Mouse (Mus musculus) limb, embryonic 10.5 days (tissue): ENCODE measurements around the gene Plin3. TPM values are rescaled to one million over a fixed set of nuclear protein-coding genes. Genes with fewer than 3 reads are reported as not detected.

Experiments used
- DNase-seq: peaks from one replicate; pipeline ENCODE4 v3.0.0-alpha.2; 2017; ENCODE audit warnings: low spot score
- H3K27ac ChIP-seq: fragments of 300-500 bp; sonication (generic); 2 replicates; pipeline ENCODE4 v1.5.1; 2016; ENCODE audit warnings: mild to moderate bottlenecking
- H3K27me3 ChIP-seq: fragments of 300-500 bp; sonication (generic); 2 replicates; pipeline ENCODE4 v1.6.1; 2016; ENCODE audit warnings: low read depth, mild to moderate bottlenecking; ENCODE audit not compliant: poor library complexity, severe bottlenecking
- H3K36me3 ChIP-seq: fragments of 300-500 bp; sonication (generic); 2 replicates; pipeline ENCODE4 v1.6.1; 2016; ENCODE audit warnings: mild to moderate bottlenecking, moderate library complexity
- H3K4me1 ChIP-seq: fragments of 300-500 bp; sonication (generic); 2 replicates; pipeline ENCODE4 v1.6.1; 2016
- H3K4me3 ChIP-seq: fragments of 300-500 bp; sonication (generic); 2 replicates; pipeline ENCODE4 v1.5.1; 2016; ENCODE audit warnings: mild to moderate bottlenecking, moderate library complexity
- H3K9me3 ChIP-seq: fragments of 300-500 bp; sonication (generic); replicated peaks from 2 replicates; pipeline ENCODE4 v1.6.1; 2016; ENCODE audit warnings: mild to moderate bottlenecking
- WGBS: fragments of 180-500 bp; shearing (Covaris S2); methylation state at CpG from one replicate; pipeline ENCODE4 v1.1.7; 2016; 5-methylcytosine and 5-hydroxymethylcytosine counted together
- polyA plus RNA-seq: library from polyadenylated mRNA; unstranded; fragments of >200 nt; fragmentation: Nextera tagmentation; extraction: Ambion mirVana; gene quantifications from 2 replicates; pipeline ENCODE4 v1.2.1, GENCODE M21; 2016

Gene Plin3
- 78.2 and 89.7 TPM in 2 replicates for polyA plus RNA-seq

DNA sequence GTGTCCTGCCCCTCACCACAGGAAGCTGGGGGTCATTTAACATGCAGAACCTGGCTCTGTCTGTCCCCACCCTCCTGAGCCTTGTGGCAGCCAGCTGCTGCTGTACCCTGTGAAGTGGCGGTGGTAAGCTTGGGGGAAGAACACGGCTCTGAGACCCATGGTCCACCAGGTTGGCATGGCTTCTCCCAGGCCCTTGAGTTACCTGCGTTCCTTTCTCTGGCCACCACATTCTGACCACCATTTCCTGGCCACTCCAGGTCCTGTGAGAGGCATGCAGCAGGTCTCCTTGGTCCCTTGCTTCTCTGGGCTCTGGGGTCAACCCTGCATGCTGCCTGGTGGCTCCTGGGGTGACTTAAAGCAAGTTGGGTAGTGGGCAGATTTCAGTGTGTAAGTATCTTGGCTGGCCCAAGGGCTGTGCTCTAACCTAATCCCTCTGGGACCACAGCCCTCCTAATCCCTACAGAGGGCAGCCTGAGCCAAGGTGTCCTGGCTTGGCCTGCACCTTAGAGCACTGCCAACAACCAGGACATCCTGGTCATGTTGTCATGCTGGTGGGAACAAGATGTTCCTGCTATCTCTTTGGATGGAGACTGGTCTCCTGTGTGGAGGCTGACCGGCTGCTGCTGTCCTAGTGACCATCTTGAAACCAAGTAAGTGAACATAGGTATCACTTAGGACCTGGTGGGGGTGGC is at the start of gene Plin3:
Gene Plin3 (minus strand): TSS at position 343 of the 692 bp plus-strand sequence.
- no peak for DNase-seq
- Histone ChIP-seq H3K4me1 (peaks cover 50% of the 10 kb centered on the region), H3K9me3 (no peaks in the 10 kb centered on the region), H3K36me3 (peaks cover 2% of the 10 kb centered on the region; the same call in 1 of the 2 replicates), H3K4me3 (no peak within 1 kb of the TSS), H3K27ac (peak within 1 kb of the TSS; percentile 89), H3K27me3 (no peaks in the 10 kb centered on the region)
- WGBS, result 93% methylated on average over 4 of the region's 4 CpGs

- H3K4me1 ChIP-seq, result peaks cover 6% of the 10 kb centered on the region
- H3K36me3 ChIP-seq, result peaks cover 11% of the 10 kb centered on the region; the same call in 1 of the 2 replicates
- no peaks in the 10 kb centered on the region for H3K27me3 ChIP-seq
- no peak overlapping the region for H3K27ac ChIP-seq
- H3K9me3 ChIP-seq, result no peaks in the 10 kb centered on the region
- no peak for DNase-seq
- no peak overlapping the region for H3K4me3 ChIP-seq
These were observed 48.0 kb upstream of the Plin3 start for GRCm38 (mm10) chr17:56340717-56341116.

DNA sequence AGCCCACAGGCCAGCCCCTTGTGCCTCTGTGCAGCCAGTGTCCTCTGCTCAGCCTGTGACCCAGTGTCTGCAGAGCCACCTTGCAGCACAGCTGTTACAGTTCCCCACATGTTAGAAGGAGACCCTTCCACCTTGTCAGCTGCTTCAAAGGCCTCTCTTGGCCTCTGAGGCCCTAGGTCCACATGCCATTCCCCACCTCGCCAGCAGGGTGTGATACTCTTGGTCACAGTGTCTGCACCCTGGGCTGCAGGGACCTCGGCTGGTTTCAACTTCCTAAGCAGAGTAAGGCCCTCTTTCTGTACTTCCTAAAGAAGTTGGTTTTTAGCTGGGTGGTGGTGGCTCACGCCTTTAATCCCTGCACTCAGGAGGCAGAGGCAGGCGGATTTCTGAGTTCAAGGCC is 46.2 kb upstream of the Plin3 start:
- WGBS, result 60% methylated on average over 4 of the region's 4 CpGs
- peak; percentile 51 for DNase-seq

GRCm38 (mm10) chr17:56337791-56338190 is 45.1 kb upstream of the Plin3 start:
- peaks cover 6% of the 10 kb centered on the region for H3K4me1 ChIP-seq
- peaks cover 8% of the 10 kb centered on the region; the same call in 1 of the 2 replicates for H3K36me3 ChIP-seq
- DNase-seq, result no peak
- no peaks in the 10 kb centered on the region for H3K27me3 ChIP-seq
- H3K9me3 ChIP-seq, result no peaks in the 10 kb centered on the region
- H3K4me3 ChIP-seq, result no peak overlapping the region
- H3K27ac ChIP-seq, result no peak overlapping the region
- 95% methylated on average over 6 of the region's 6 CpGs for WGBS

More for the DNA sequence above, 46.2 kb upstream of the Plin3 start:
- Histone ChIP-seq H3K4me1 (peaks cover 6% of the 10 kb centered on the region), H3K9me3 (no peaks in the 10 kb centered on the region), H3K27me3 (no peaks in the 10 kb centered on the region), H3K4me3 (no peak overlapping the region), H3K36me3 (peaks cover 8% of the 10 kb centered on the region; the same call in 1 of the 2 replicates), H3K27ac (no peak overlapping the region)

DNA sequence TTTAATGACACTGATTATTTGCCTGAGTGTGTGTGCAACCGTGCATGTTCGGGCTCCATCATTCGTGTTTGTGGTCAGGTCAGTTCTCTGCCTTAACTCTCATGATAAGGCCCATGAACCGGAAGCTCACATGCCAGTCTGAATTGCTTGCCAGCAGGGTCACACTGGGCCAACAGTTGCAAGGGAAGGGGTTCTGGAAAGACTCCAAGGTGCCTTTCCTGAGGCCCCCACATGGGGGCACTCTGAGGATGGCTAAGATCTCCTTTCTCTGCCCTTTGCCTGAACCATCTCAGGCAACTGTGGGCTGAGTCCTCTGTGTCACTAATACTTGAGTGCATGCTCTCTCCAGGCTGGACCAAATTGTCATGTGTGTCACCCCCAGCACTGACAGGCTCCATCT is 44.5 kb upstream of the Plin3 start:
- peaks cover 8% of the 10 kb centered on the region; the same call in 1 of the 2 replicates for H3K36me3 ChIP-seq

GRCm38 (mm10) chr17:56332987-56333386 is 40.3 kb upstream of the Plin3 start:
- WGBS, result 37% methylated on average over 8 of the region's 8 CpGs
- no peak overlapping the region for H3K4me3 ChIP-seq
- H3K9me3 ChIP-seq, result no peaks in the 10 kb centered on the region
- no peak overlapping the region for H3K27ac ChIP-seq
- no peak for DNase-seq
- peaks cover 16% of the 10 kb centered on the region for H3K4me1 ChIP-seq
- H3K36me3 ChIP-seq, result peaks cover 8% of the 10 kb centered on the region; the same call in 1 of the 2 replicates
- H3K27me3 ChIP-seq, result no peaks in the 10 kb centered on the region

More for the DNA sequence above, 44.5 kb upstream of the Plin3 start:
- WGBS, result 67% methylated on average over 4 of the region's 4 CpGs
- Histone ChIP-seq H3K27me3 (no peaks in the 10 kb centered on the region), H3K4me1 (peaks cover 6% of the 10 kb centered on the region), H3K27ac (no peak overlapping the region), H3K4me3 (no peak overlapping the region), H3K9me3 (no peaks in the 10 kb centered on the region)
- DNase-seq, result peak; percentile 46

GRCm38 (mm10) chr17:56331256-56331655 is 38.6 kb upstream of the Plin3 start:
- Histone ChIP-seq H3K27ac (no peak overlapping the region), H3K9me3 (no peaks in the 10 kb centered on the region), H3K4me1 (peaks cover 28% of the 10 kb centered on the region), H3K36me3 (peaks cover 8% of the 10 kb centered on the region; the same call in 1 of the 2 replicates), H3K27me3 (no peaks in the 10 kb centered on the region), H3K4me3 (no peak overlapping the region)
- no peak for DNase-seq

DNA sequence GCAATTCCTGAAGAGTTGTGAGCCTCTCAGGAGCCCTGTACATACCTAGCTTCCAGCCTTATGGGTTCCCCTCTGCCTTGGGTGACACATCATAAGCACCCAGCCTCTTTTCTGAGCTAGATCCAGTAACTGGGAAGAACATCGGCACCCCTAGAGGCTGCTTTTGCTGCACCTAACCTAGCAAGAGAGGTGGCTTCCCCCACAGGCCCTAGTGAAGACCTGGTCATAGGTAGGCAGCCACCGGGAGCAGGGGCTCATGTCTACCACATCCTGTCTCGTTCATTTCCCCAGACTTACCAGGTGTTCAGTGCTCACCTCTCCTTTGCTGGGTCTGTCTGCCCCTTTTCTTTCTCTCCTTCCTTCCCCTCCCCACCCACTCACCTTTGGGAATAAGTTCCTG is 37.7 kb upstream of the Plin3 start:
- peaks cover 29% of the 10 kb centered on the region for H3K4me1 ChIP-seq
- peaks cover 4% of the 10 kb centered on the region; the same call in 1 of the 2 replicates for H3K36me3 ChIP-seq
- no peaks in the 10 kb centered on the region for H3K27me3 ChIP-seq
- no peak for DNase-seq
- H3K9me3 ChIP-seq, result no peaks in the 10 kb centered on the region
- WGBS, result 84% methylated on average over 3 of the region's 3 CpGs
- H3K4me3 ChIP-seq, result no peak overlapping the region
- H3K27ac ChIP-seq, result no peak overlapping the region

DNA sequence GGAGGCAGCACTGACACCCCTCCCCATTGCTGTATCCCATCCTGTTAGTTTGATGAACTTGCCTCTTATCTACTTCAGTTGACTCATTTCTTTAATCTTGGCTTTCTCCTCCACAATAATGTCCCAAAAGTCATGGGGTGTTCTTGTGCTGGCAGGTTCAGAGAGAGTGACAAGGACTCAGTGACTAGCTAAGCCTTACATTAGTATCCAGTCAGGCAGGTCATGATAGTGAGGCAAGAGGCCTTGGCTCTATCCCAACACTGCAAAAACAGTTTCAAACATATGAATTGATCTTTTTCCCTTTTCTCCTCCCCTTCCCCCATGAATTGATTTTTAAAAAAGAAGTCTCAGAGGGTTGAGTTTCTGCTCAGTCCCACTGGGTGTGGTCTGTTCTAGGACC is 36.6 kb upstream of the Plin3 start:
- H3K27ac ChIP-seq, result no peak overlapping the region

DNA sequence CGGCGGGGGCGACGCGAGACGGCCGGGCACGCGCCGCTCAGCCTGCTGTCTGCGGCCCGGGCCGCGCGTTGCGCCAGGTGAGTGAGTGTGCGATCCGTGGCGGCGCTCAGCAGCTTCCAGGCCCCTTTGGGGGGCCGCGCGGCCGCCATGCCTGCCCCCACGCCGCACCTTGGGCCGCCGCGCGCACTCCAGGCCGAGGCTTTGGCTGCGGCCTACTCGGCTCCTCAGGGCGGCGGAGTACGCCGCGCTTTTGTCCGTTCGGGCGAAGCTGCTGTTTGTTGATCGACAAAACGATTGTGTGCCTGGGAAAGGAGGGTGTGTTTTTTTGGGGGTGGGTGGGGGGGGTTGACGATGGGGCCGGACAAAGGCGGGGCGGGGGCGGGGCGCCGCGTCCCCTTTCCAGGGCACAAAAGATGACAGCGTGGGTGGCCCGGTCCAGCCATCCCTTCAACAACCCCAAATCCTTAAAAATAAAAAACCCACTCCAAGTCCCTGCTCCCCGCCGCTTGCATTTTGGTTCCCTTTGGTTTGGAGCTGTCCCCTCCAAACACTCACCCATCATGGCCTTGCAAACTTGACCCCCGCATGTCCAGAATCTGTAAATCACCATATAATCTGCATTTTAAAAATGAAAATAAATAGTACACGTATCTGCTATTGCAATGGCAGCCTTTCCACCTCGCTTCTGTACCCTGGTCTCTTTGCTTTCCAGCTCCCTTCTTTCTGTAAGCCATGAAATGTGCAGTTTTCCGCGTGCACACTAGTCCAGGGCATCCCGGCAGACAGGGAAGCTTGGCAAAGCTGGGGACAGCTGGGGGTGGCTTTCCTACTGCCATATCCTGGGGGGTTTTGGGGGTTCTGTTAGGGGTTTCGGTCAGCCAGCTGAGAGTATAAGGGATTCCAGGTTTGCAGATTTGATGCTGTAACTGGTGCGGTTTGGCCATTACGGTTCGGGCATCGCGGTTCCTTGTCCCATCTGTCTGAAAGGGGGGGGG is 33.8 kb upstream of the Plin3 start:
- Histone ChIP-seq H3K4me3 (peak overlapping the region; percentile 86), H3K9me3 (no peaks in the 10 kb centered on the region), H3K36me3 (peaks cover 29% of the 10 kb centered on the region), H3K27ac (peak overlapping the region; percentile 92), H3K4me1 (peaks cover 42% of the 10 kb centered on the region), H3K27me3 (no peaks in the 10 kb centered on the region)
- DNase-seq, result peak; percentile 69
- WGBS, result 3% methylated on average over 63 of the region's 67 CpGs

More for the DNA sequence above, 36.6 kb upstream of the Plin3 start:
- Histone ChIP-seq H3K27me3 (no peaks in the 10 kb centered on the region), H3K4me1 (peaks cover 40% of the 10 kb centered on the region), H3K9me3 (no peaks in the 10 kb centered on the region), H3K36me3 (peaks cover 3% of the 10 kb centered on the region), H3K4me3 (no peak overlapping the region)
- no peak for DNase-seq

GRCm38 (mm10) chr17:56325450-56326152 is 32.9 kb upstream of the Plin3 start, which contains the start of gene Kdm4b:
Gene Kdm4b, plus strand, starts transcription at chr17:56326062.
- H3K9me3 ChIP-seq, result no peaks in the 10 kb centered on the region
- peaks cover 40% of the 10 kb centered on the region for H3K4me1 ChIP-seq
- peak within 1 kb of the TSS; percentile 86 for H3K4me3 ChIP-seq
- peaks cover 37% of the 10 kb centered on the region for H3K36me3 ChIP-seq
- WGBS, result under 1% methylated on average over 57 of the region's 57 CpGs
- H3K27me3 ChIP-seq, result no peaks in the 10 kb centered on the region
- H3K27ac ChIP-seq, result peak within 1 kb of the TSS; percentile 92
- DNase-seq, result peak; percentile 99

DNA sequence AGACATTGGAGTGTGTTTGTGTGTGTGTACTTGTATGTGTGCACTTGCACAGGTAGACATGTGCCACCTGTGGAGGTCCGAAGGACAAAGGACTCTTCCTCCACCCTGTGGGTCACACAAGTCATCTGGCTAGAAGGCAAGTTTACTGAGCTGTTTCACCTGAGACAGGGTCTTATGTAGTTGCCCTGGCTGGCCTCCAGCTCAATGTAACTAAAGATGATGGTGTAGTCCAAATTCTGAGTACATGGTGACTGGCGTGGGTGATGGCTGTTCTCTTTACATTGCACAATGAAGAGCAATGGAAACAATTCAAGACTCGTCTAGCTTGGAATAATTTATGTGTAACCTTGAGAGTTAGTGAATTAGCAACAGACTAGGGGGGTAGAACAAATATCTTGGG is 31.7 kb upstream of the Plin3 start:
- H3K27ac ChIP-seq, result no peak overlapping the region
- no peaks in the 10 kb centered on the region for H3K27me3 ChIP-seq
- H3K36me3 ChIP-seq, result peaks cover 49% of the 10 kb centered on the region
- whole genome bisulfite sequencing, result 63% methylated on average over 3 of the region's 3 CpGs
- peaks cover 35% of the 10 kb centered on the region for H3K4me1 ChIP-seq
- H3K9me3 ChIP-seq, result no peaks in the 10 kb centered on the region
- no peak for DNase-seq
- H3K4me3 ChIP-seq, result peak overlapping the region; percentile 86; the same call in 1 of the 2 replicates
